Mouse (Mus musculus) kidney, postnatal 14 days (tissue): ENCODE measurements around the gene Pax9.

Source experiments
- DNase-seq: peaks from one replicate; pipeline ENCODE4 v3.0.0; 2022; ENCODE audit warnings: mixed read lengths

Pax9 gene

GRCm38 (mm10) chr12:56691427-56692079 is at the start of gene Pax9:
Gene Pax9, plus strand, starts transcription at chr12:56691767.
- DNase-seq = no peak

GRCm38 (mm10) chr12:56669451-56670122 is 22.0 kb upstream of the Pax9 start:
- DNase-seq = no peak

- no peak for DNase-seq
These were observed 20.8 kb upstream of the Pax9 start for GRCm38 (mm10) chr12:56670795-56671194.

DNA sequence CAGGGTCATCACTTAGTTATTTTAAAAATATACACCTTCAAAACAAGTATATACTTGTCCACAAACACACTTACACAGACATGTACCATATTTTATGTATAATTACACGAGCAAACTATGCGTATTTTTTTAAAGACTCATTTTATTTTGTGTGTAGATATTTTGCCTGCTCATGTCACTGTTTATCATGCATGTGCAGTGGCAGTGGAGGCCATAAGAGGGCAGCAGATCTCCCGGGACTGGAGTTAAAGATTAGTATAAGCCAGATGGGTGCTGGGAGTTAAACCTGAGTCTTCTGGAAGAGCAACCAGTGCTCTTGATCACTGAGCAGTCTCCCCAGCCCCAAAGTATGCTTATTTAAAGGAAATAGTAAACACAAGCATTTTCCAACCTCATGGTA is 16.8 kb upstream of the Pax9 start:
- DNase-seq = no peak

- no peak for DNase-seq
These were observed 13.9 kb upstream of the Pax9 start for GRCm38 (mm10) chr12:56677620-56678019.

- DNase-seq = peak; percentile 32
These were observed 10.3 kb upstream of the Pax9 start for GRCm38 (mm10) chr12:56681096-56681811.

DNA sequence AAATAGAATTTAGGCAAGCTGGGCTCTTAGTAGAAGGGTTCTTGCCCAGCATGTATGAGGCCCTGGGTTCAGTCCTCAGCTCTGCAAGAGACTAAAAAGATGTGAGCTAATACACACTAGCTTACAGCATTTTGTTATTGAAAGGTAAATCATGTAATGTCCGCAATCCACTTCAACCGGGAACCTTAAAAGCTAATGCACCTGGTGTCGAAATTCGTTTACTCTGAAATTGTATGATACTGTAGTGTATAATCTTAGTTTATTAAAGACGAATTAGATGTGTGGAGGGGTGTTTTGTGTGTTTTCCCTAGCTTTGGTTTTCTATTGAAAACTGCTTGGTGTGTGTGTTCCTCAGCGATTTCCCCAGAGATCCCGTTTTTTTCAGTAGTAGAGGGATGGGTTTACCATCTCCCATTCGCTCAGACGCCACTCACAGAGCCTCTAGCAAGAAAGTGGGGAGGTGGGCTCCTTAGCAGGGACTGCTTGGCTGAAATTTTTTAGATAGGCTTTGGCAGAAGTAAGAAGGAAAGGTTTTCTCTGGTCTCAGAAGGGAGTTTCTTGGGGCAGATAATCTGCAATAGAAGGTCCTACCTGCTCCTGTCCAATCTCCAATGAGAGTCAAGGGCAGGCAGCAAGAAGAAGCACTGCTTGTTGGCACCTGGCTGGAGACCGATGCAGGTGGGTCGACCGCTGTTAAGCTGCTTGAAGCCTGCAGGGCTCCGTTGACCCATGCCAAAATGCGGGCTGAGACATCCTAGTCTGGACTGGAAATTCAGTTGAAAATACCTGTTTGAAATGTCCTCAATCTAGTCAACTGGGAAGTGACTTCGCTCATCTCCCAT is 3.7 kb upstream of the Pax9 start:
- DNase-seq = no peak

GRCm38 (mm10) chr12:56688482-56688840 is 3.1 kb upstream of the Pax9 start:
- no peak for DNase-seq

DNA sequence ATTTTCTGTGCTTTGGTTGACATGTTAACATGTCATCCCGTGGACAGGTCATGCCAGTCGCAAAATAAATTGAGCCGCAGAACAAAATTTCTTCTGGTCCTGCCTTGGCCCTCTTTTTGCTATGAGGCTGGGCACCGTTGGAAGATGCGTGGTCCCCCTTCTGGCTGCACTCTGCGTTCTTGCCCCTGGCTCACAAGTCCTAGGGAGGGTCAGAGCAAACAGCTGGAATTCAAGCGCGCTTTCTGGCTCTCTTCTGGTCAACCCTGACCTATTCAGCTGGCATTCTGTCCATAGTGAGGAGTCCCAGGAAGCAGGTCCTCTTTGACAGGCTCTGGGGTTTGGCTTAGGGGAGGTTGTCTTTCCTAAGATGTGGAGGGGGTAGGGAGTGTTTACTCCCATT is 2.6 kb upstream of the Pax9 start:
- no peak for DNase-seq

DNA sequence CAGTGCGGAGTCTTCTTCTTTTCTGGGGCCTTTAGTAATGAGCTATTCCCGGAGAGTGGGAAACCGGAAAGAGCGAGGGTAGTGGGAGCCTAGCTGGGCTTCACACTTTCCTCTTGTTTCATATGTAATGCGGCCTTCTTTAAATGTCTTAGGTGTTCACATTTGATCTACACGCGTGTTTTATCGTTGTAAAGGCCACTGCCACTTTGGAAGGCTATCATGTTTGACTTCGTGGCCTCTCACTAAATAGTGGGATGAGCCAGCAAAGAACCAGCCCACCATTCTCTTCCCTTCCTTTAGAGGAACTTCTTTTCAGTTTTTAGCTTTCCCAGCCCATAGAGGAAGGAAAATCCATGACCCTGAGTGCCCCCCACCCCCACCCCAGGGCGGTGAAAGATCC is 2.2 kb upstream of the Pax9 start:
- DNase-seq = no peak

- DNase-seq = no peak
These were observed 1.8 kb upstream of the Pax9 start for GRCm38 (mm10) chr12:56689736-56690135.

- DNase-seq = no peak
These were observed 1.2 kb upstream of the Pax9 start for GRCm38 (mm10) chr12:56690366-56690765.

DNA sequence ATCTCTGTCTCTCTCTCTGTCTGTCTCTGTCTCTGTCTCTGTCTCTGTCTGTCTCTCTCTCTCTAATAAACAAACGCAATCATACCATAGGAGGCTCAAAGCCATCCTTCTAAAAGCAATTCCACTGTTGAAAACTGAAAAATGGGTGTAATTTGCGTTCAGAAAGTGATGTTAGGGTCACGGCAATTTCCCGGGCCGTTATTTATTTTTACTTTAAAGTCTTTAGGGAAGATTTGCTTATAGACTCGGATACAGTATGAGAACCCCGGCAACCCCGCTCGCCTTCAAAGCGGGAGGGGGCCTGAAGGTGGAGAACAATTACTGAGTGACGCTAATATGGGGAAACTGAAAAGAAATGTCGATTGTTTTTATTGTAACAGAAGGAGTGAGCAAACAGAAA is 566 bp upstream of the Pax9 start:
- DNase-seq = no peak

DNA sequence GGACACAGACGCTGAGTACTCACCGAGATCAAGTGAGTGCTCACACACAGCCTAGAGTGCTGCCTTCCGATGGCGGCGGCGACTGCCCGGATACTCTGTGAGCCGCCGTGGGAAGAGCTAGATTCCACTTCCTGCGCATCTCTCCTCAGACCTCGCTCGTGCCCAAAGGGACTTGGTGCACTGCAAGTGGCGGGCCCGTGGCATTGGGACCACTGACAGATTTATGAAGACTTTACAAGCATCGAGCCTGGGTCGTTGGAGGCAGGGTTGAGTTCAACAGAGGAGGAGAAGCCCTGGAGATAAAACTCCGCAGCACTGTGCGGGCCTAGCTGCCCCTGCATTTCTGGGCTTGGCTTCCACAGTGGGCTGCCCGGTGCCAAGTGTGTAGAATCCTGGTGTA is 969 bp downstream of the Pax9 start:
- DNase-seq = no peak

DNA sequence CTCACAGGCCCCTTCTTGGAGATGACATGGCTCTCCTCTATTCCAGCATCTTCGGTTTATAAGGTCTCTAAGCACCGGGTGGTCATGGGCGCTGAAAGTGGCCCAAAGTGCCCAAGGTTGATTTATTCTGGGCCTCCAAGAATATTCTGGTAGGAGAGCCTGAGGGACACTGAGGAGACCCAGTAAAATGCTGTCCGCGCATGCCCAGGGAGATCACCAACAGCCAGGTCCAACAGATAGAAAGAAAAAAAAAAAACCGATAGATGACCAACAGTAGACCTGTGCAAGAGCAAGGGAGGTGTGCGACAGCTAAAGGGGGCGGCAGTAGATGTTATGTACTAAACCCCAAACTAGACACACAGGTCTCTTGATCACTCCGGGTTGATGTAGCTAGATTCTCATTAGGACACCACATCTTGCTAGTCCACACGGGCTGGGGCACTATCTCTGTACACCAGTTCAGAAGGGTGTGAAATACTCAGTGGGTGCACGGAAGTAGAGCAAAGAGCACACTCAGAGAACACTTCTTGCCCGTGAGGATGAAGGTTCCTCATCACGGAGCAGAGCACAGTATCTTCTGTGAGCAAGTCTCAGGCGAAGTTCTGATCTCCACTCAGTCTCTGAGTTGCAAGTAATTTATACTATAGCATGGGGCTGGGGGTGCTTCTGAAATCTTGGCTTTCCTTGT is 2.0 kb downstream of the Pax9 start:
- DNase-seq = no peak

DNA sequence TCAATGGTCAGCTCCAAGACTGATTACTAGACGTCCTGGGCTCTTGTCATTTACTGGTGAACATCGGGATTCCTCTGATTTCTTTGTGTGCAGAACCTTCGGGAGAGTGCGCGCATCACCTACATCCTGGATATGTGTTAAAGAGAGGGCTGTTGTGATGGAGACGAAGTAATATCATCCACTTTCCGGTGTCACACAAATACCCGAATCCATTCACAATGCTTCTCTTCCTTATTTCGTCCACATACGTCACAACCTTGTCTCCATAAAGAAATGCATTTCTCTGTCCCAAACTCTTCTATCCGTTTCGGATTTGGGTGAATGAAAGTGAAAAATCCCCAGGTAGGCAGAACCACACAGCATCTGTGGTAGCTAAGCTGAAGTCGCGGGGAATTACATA is 2.8 kb downstream of the Pax9 start:
- DNase-seq = no peak

DNA sequence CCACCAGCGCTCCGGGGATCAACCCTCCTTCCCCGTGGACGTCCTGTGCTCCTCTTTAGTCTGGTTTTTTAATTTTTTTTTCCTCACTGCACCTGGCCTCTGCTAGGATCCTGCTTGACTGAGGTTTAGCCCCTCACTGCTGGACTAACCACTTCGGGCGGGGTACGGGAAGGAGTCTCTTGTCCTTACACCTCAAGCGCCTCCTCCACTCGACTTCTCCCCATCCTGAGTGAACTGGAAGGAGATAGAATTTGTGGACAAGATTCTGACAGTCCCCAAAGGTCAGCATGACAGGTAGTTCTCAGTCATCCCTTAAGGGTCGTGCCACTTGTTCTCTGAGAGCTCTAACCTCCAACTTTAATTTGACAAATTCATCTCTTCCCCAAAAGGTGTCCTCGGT is 3.4 kb downstream of the Pax9 start:
- no peak for DNase-seq

DNA sequence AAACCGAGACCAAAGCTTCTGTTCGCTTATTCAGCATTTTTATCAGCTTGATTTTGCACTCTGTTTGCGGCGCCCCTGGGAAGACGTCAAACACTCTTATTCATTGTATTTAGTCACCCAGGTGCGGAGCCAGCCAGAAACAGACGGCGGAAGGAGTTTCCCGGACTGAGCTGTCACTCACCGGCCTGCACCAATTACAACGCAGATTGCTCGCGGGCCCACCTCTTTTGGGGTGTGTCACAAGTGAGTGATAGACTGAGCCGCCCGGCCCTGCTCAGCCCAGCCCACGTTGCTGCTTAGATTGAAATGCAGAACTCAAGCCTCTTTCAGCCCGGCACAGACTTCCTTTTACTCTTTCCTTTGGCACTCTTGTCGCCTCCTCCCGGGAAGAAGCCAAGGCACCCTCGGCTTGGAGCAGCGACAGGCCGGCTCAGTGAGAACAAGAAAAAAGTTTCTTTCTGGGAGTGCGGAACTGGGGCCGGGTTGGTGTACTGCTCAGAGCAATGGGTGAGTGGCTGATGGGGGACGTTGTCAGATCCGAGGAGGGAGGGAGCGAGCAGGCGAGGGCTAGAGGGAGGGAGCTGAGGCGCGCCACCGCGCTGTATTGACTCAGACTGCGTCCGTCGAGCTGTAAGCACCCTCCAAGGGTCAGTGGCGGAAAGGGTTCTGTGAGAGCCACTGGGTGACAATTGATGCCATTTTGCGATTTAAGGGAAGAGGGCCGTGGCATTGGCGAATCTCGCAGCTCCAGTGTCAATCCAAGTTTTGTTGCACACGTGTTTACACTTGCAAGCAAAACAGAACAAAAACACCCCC is 4.0 kb downstream of the Pax9 start:
- DNase-seq = peak; percentile 73

DNA sequence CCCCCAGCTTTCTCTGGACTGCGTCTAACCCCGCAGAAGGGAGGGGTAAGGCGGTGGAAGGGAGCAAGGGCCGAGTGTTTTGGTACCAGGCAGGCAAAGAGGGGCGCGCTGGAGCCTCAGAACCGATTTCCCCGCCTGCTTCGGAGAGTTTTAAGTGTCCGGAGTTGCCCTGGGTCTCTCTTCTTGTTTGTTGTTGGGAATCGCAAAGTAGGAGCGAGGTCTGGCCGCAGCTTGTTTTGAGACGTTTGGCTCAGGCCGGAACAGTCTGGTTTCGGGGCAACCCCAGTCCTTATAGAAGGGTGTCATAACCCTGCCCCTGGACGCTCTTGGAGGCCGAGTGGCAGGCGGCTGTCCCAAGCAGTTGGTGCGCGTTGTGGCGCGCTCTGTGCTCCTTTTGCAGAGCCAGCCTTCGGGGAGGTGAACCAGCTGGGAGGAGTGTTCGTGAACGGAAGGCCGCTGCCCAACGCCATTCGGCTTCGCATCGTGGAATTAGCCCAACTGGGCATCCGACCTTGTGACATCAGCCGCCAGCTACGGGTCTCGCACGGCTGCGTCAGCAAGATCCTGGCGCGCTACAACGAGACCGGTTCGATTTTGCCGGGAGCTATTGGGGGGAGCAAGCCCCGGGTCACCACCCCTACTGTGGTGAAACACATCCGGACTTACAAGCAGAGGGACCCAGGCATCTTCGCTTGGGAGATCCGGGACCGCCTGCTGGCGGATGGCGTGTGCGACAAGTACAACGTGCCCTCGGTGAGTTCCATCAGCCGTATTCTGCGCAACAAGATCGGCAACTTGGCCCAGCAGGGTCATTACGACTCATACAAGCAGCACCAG is 4.8 kb downstream of the Pax9 start:
- DNase-seq = no peak

- DNase-seq = no peak
These were observed 5.6 kb downstream of the Pax9 start for GRCm38 (mm10) chr12:56697011-56697740.
